Mouse (Mus musculus) bone marrow macrophage, adult 2 months (primary cell): ENCODE measurements at regions not wholly inside any gene's neighbourhood (a gene's known extent, or its start where the extent isn't known, plus 50 kb on each side); places are given as distances from the start of the nearest gene placed in this dataset.
"Not testable (repeated sequence)": the region's sequence is repeated elsewhere in the genome, so short reads cannot be mapped to it uniquely, and the experiment has no call there.

ENCODE experiments used
- H3K27ac ChIP-seq: 2 replicates; pipeline ENCODE4 v1.5.1; 2012; ENCODE audit warnings: low read depth, low read length; ENCODE audit not compliant: insufficient read depth
- H3K4me1 ChIP-seq: 2 replicates; pipeline ENCODE4 v1.6.1; 2012; ENCODE audit warnings: low read length; ENCODE audit not compliant: control insufficient read depth, insufficient read depth
- H3K4me3 ChIP-seq: 2 replicates; pipeline ENCODE4 v1.5.1; 2012; ENCODE audit warnings: mild to moderate bottlenecking, low read length, moderate library complexity; ENCODE audit not compliant: insufficient read depth
- CTCF ChIP-seq: IDR thresholded peaks from 2 replicates; pipeline ENCODE4 v1.5.1; 2012; ENCODE audit warnings: low read depth, mild to moderate bottlenecking, low read length, moderate library complexity
- POLR2A ChIP-seq: IDR thresholded peaks from 2 replicates; pipeline ENCODE4 v1.6.1; 2012; ENCODE audit warnings: mild to moderate bottlenecking, low read depth, low read length, borderline replicate concordance

- TF ChIP-seq POLR2A, result no peak
- no peak for TF ChIP-seq CTCF
- H3K27ac ChIP-seq, result no peak overlapping the region
- H3K4me1 ChIP-seq, result no peaks in the 10 kb centered on the region
- no peak overlapping the region for H3K4me3 ChIP-seq
Observed at GRCm38 (mm10) chr3:41504867-41505266, 50.7 kb upstream of the Jade1 start.

GRCm38 (mm10) chr3:41502161-41502560, 53.4 kb upstream of the Jade1 start:
- H3K4me1 ChIP-seq, result no peaks in the 10 kb centered on the region
- no peak overlapping the region for H3K4me3 ChIP-seq
- TF ChIP-seq POLR2A (no peak), CTCF (no peak)
- H3K27ac ChIP-seq, result no peak overlapping the region

GRCm38 (mm10) chr3:41501639-41502038, 53.9 kb upstream of the Jade1 start:
- H3K4me1 ChIP-seq, H3K27ac ChIP-seq, H3K4me3 ChIP-seq: not testable (repeated sequence)

- no peak overlapping the region for H3K4me3 ChIP-seq
- no peak for TF ChIP-seq POLR2A
- no peaks in the 10 kb centered on the region for H3K4me1 ChIP-seq
- H3K27ac ChIP-seq, result no peak overlapping the region
Observed at GRCm38 (mm10) chr3:41501124-41501523, 54.4 kb upstream of the Jade1 start.

GRCm38 (mm10) chr3:41499680-41500079, 55.9 kb upstream of the Jade1 start:
- no peak overlapping the region for H3K4me3 ChIP-seq
- TF ChIP-seq POLR2A (no peak), CTCF (no peak)
- no peaks in the 10 kb centered on the region for H3K4me1 ChIP-seq
- no peak overlapping the region for H3K27ac ChIP-seq

GRCm38 (mm10) chr3:41498791-41499190, 56.7 kb upstream of the Jade1 start:
- Histone ChIP-seq H3K4me3 (no peak overlapping the region), H3K27ac (no peak overlapping the region), H3K4me1 (no peaks in the 10 kb centered on the region)
- TF ChIP-seq CTCF (no peak), POLR2A (no peak)

GRCm38 (mm10) chr3:41497771-41498170, 57.8 kb upstream of the Jade1 start:
- Histone ChIP-seq H3K27ac (no peak overlapping the region), H3K4me1 (no peaks in the 10 kb centered on the region), H3K4me3 (no peak overlapping the region)
- no peak for TF ChIP-seq CTCF
- no peak for TF ChIP-seq POLR2A

- Histone ChIP-seq H3K4me1 (no peaks in the 10 kb centered on the region), H3K4me3 (no peak overlapping the region), H3K27ac (no peak overlapping the region)
- TF ChIP-seq CTCF (no peak), POLR2A (no peak)
Observed at GRCm38 (mm10) chr3:41496931-41497710, 58.4 kb upstream of the Jade1 start.

- H3K4me1 ChIP-seq, result no peaks in the 10 kb centered on the region
- no peak overlapping the region for H3K4me3 ChIP-seq
- no peak overlapping the region for H3K27ac ChIP-seq
- TF ChIP-seq POLR2A (no peak), CTCF (no peak)
Observed at GRCm38 (mm10) chr3:41495893-41496292, 59.6 kb upstream of the Jade1 start.

- Histone ChIP-seq H3K4me1 (no peaks in the 10 kb centered on the region), H3K27ac (no peak overlapping the region), H3K4me3 (no peak overlapping the region)
- TF ChIP-seq CTCF (no peak), POLR2A (no peak)
Observed at GRCm38 (mm10) chr3:41495097-41495496, 60.4 kb upstream of the Jade1 start.

- Histone ChIP-seq H3K27ac (no peak overlapping the region), H3K4me3 (no peak overlapping the region), H3K4me1 (no peaks in the 10 kb centered on the region)
- no peak for TF ChIP-seq CTCF
- no peak for TF ChIP-seq POLR2A
Observed at GRCm38 (mm10) chr3:41493472-41493871, 62.1 kb upstream of the Jade1 start.
